Mouse (Mus musculus): ENCODE results near the gene Olfr1340. TPM values are rescaled to one million over a fixed set of nuclear protein-coding genes. Genes with fewer than 3 reads are reported as not detected.

Olfr1340 gene
- polyA plus RNA-seq, 1 experiment from 2014 or later = not detected

GRCm38 (mm10) chr4:118741881-118742280, 21.9 kb downstream of the Olfr1340 start:
- Histone ChIP-seq H3K27ac (no peak overlapping the region), H3K4me3 (no peak overlapping the region), H3K4me1 (no peaks in the 10 kb centered on the region), H3K27me3 (peaks cover 23% of the 10 kb centered on the region), H3K4me2 (replicated peaks) (no peak overlapping the region), H3K9ac (no peak overlapping the region), H3K9me3 (0 out of 2 replicates have a peak, but pooled peaks cover 3% of the 10 kb centered on the region), H3K36me3 (no peaks in the 10 kb centered on the region)
- WGBS = 5% methylated on average over 16 of the region's 16 CpGs
- ATAC-seq (ENCODE audit: insufficient number of reproducible peaks, insufficient read depth, low FRiP score, low TSS enrichment) = no peak

GRCm38 (mm10) chr4:118758637-118759036, 38.7 kb downstream of the Olfr1340 start, which contains the start of gene Olfr1338:
Gene Olfr1338, minus strand, starts transcription at chr4:118758737.
- H3K27ac ChIP-seq = no peak within 1 kb of the TSS
- 70% methylated on average over 1 of the region's 1 CpGs for WGBS
- no peak for ATAC-seq (ENCODE audit: insufficient number of reproducible peaks, insufficient read depth, low FRiP score, low TSS enrichment)
- no peaks in the 10 kb centered on the region for H3K4me1 ChIP-seq
- H3K9ac ChIP-seq = no peak within 1 kb of the TSS
- H3K36me3 ChIP-seq = no peaks in the 10 kb centered on the region
- H3K4me3 ChIP-seq = no peak within 1 kb of the TSS
- H3K9me3 ChIP-seq = no peaks in the 10 kb centered on the region
- no peaks in the 10 kb centered on the region for H3K27me3 ChIP-seq
- no peak within 1 kb of the TSS for H3K4me2 ChIP-seq (replicated peaks)

Other genes with a start within 250 kb of the Olfr1340 start
- 23.3 and 25.5 TPM in 2 replicates for gene Tie1, start 230.1 kb upstream of the Olfr1340 start, polyA plus RNA-seq (2016; fragmentation: Nextera tagmentation; extraction: Ambion mirVana)
- gene 2610528J11Rik, start 193.1 kb upstream of the Olfr1340 start, polyA plus RNA-seq (2016; fragmentation: Nextera tagmentation; extraction: Ambion mirVana) = 1.8 TPM in 2 replicates
- 0.80 and 0.87 TPM in 2 replicates for gene Tmem125, start 176.1 kb upstream of the Olfr1340 start, polyA plus RNA-seq (2016; fragmentation: Nextera tagmentation; extraction: Ambion mirVana)
- 0.41 and 0.46 TPM in 2 replicates for gene Cfap57, start 99.4 kb upstream of the Olfr1340 start, polyA plus RNA-seq (2016; fragmentation: Nextera tagmentation; extraction: Ambion mirVana)
- gene Ebna1bp2, start 99.3 kb upstream of the Olfr1340 start, polyA plus RNA-seq (2016; fragmentation: Nextera tagmentation; extraction: Ambion mirVana) = 154 and 165 TPM in 2 replicates
- not detected in 2 replicates for gene Olfr62, start 61.2 kb upstream of the Olfr1340 start, polyA plus RNA-seq (2016; fragmentation: Nextera tagmentation; extraction: Ambion mirVana)
- gene Olfr1342, start 27.4 kb upstream of the Olfr1340 start, polyA plus RNA-seq (2016; fragmentation: Nextera tagmentation; extraction: Ambion mirVana) = 0.05 and 0.20 TPM in 2 replicates
- not detected in 2 replicates for gene Olfr1341, start 16.6 kb upstream of the Olfr1340 start, polyA plus RNA-seq (2016; fragmentation: Nextera tagmentation; extraction: Ambion mirVana)
- gene Olfr1339, start 12.0 kb downstream of the Olfr1340 start, polyA plus RNA-seq (2016; fragmentation: Nextera tagmentation; extraction: Ambion mirVana) = not detected in 2 replicates
- gene Olfr1338, start 38.6 kb downstream of the Olfr1340 start, polyA plus RNA-seq (2016; fragmentation: Nextera tagmentation; extraction: Ambion mirVana) = not detected in 2 replicates
- gene Olfr1337, start 62.4 kb downstream of the Olfr1340 start, polyA plus RNA-seq (2016; fragmentation: Nextera tagmentation; extraction: Ambion mirVana) = not detected in 2 replicates
- gene Olfr1335, start 89.8 kb downstream of the Olfr1340 start, polyA plus RNA-seq (2016; fragmentation: Nextera tagmentation; extraction: Ambion mirVana) = not detected in 2 replicates
- not detected in 2 replicates for gene Olfr1333, start 116.1 kb downstream of the Olfr1340 start, polyA plus RNA-seq (2016; fragmentation: Nextera tagmentation; extraction: Ambion mirVana)
- gene Olfr1331, start 144.5 kb downstream of the Olfr1340 start, polyA plus RNA-seq (2016; fragmentation: Nextera tagmentation; extraction: Ambion mirVana) = not detected in 2 replicates
- not detected in 2 replicates for gene Olfr1330, start 168.5 kb downstream of the Olfr1340 start, polyA plus RNA-seq (2016; fragmentation: Nextera tagmentation; extraction: Ambion mirVana)
- not detected in 2 replicates for gene Olfr1329, start 197.3 kb downstream of the Olfr1340 start, polyA plus RNA-seq (2016; fragmentation: Nextera tagmentation; extraction: Ambion mirVana)
- not detected in 2 replicates for gene Olfr1328, start 218.5 kb downstream of the Olfr1340 start, polyA plus RNA-seq (2016; fragmentation: Nextera tagmentation; extraction: Ambion mirVana)
- not detected in 2 replicates for gene Lao1, start 241.4 kb downstream of the Olfr1340 start, polyA plus RNA-seq (2016; fragmentation: Nextera tagmentation; extraction: Ambion mirVana)